Mouse (Mus musculus) ZHBTc4 (cell line): ENCODE results near the gene Syne2.

Experiments used
- DNase-seq: peaks from one replicate; pipeline ENCODE4 v3.0.0-alpha.2; 2011; ENCODE audit warnings: low read depth, low spot score

Syne2 gene

GRCm38 (mm10) chr12:75866419-75867373 is 48.8 kb downstream of the Syne2 start:
- no peak for DNase-seq

- no peak for DNase-seq
Measured at GRCm38 (mm10) chr12:75873546-75874235, 55.8 kb downstream of the Syne2 start.

- no peak for DNase-seq
Measured at GRCm38 (mm10) chr12:75874287-75874994, 56.5 kb downstream of the Syne2 start.

- no peak for DNase-seq
Measured at GRCm38 (mm10) chr12:75879636-75880317, 61.8 kb downstream of the Syne2 start.

- DNase-seq, result no peak
Measured at GRCm38 (mm10) chr12:75881554-75881953, 63.6 kb downstream of the Syne2 start.

GRCm38 (mm10) chr12:75886161-75886560 is 68.2 kb downstream of the Syne2 start:
- peak; percentile 30 for DNase-seq

GRCm38 (mm10) chr12:75886946-75887345 is 69.0 kb downstream of the Syne2 start:
- no peak for DNase-seq

GRCm38 (mm10) chr12:75888721-75889120 is 70.8 kb downstream of the Syne2 start:
- DNase-seq, result no peak

GRCm38 (mm10) chr12:75891206-75891605 is 73.3 kb downstream of the Syne2 start:
- DNase-seq, result no peak

GRCm38 (mm10) chr12:75893392-75893791 is 75.5 kb downstream of the Syne2 start:
- peak; percentile 68 for DNase-seq

GRCm38 (mm10) chr12:75894316-75894997 is 76.5 kb downstream of the Syne2 start:
- peak; percentile 83 for DNase-seq

- DNase-seq, result no peak
Measured at GRCm38 (mm10) chr12:75894998-75895331, 77.0 kb downstream of the Syne2 start.

GRCm38 (mm10) chr12:75897793-75898192 is 79.9 kb downstream of the Syne2 start:
- no peak for DNase-seq

GRCm38 (mm10) chr12:75901721-75902120 is 83.8 kb downstream of the Syne2 start:
- peak; percentile 62 for DNase-seq

GRCm38 (mm10) chr12:75904068-75904467 is 86.1 kb downstream of the Syne2 start:
- no peak for DNase-seq

GRCm38 (mm10) chr12:75905304-75905703 is 87.4 kb downstream of the Syne2 start:
- DNase-seq, result no peak

GRCm38 (mm10) chr12:75908466-75908865 is 90.5 kb downstream of the Syne2 start:
- no peak for DNase-seq

- no peak for DNase-seq
Measured at GRCm38 (mm10) chr12:75915694-75916093, 97.8 kb downstream of the Syne2 start.

- DNase-seq, result no peak
Measured at GRCm38 (mm10) chr12:75918415-75918814, 100.5 kb downstream of the Syne2 start.

GRCm38 (mm10) chr12:75918914-75919313 is 101.0 kb downstream of the Syne2 start:
- DNase-seq, result peak; percentile 83

- no peak for DNase-seq
Measured at GRCm38 (mm10) chr12:75922900-75923299, 105.0 kb downstream of the Syne2 start.
